Mouse (Mus musculus) ovary, postnatal 36 days (tissue): ENCODE data around the gene Gm49318.

Source experiments
- DNase-seq: peaks from one replicate; pipeline ENCODE4 v3.0.0; 2022; ENCODE audit warnings: low spot score, mixed read lengths

The Gm49318 gene

DNA sequence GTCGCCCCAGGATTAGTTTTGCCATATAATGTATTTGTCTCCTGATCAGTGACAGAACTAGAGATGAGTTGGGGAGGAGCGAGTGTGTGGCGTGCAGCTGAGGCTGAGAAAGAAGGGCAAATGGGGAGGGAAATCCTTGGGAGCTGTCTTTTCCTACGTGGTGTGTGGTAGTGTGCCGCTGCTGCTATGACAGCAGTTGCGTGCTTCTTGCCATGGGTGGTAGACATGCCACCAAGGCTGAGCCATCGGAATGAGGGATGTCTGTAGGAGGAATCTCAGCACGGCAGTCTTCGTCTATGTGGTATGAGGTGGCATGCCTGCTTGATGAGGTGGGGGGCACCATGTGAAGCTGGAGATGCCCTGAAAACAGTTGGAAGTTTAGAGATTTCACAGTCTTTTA is 40.7 kb downstream of the Gm49318 start:
- DNase-seq = no peak

DNA sequence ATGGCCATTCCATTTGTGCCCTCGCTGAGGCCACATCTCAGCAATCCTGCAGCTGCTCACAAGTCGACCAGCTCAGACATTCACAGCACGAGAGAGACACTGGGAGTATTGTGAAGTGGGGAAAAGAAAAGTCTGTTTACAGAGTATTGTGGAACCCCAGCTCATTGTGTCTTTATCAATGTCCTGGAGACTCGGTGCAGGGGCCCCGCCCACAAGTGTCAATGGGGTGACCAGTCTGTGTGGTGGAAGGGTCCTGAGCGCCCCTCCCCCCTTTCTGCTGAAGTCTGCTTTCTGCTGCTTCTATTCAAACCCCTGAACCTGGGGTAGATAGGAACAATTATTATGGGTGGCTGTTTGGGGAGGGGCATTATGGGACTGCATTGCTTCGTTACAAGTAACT is 42.6 kb downstream of the Gm49318 start:
- no peak for DNase-seq

DNA sequence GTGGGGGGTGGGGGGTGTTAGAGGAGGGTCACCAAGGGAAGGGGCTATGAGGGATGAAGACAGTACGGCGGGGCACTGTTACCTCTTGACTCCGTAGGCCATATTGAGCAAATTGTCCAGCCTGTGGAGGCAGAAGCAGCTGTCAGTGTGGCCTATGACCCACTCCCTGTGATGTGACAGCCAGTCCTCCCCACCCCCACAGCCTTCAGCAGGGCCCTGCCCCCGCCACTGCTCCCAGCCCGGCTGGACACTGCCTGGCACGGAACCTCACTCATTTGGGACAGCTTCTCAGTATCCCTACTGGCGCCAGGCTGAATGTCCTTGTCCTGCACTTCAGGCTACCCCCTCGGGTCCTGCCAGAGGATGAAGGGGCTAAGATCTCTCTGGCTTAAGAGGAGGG is 46.5 kb downstream of the Gm49318 start:
- no peak for DNase-seq

DNA sequence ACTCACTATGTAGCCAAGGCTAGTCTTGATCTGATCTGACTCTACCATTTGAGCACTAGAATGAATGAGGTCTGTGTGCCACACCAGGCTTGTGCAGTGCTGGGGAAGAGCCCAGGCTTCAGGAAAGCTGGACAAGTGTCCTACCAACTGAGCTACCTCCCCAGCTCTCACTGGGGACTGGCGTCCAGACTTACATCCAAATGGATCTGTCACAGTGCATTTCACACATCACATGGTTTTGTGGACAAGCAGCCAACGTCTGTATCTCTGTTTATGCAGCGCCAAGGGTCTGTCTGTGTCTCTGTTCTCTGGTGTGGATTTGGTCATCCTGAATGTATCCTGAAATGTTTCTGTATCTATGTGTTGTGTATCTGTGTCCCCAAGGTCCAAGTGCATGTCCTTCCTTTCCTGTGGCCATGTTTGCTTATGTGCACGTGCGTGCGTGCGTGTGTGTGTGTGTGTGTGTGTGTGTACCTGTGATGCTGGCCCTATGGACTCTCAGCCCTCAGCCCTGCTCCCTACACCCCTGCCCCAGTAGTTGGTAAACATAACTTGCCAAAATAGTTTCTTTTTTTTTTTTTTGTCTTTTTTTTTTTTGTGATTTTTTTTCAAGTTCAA is 53.7 kb downstream of the Gm49318 start:
- no peak for DNase-seq

DNA sequence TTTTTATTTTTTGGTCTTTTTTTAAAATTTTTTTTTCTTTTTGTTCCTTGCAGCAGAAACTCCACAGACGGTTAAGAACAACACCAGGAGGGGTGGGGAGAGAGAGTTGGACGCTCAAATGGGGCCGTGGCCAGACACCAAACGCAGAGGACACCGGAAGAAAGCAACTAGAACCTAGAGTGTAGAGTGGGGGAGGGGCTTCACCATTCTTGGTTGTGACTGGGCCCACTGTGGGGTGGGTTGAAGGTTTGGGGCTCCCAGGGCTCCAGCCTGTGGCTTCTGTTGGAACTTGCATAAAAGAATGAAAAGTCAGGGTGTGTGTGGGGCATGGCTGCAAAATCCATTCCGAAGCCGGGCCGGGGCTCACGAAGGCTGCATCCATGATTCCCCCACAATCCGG is 54.8 kb downstream of the Gm49318 start:
- no peak for DNase-seq

DNA sequence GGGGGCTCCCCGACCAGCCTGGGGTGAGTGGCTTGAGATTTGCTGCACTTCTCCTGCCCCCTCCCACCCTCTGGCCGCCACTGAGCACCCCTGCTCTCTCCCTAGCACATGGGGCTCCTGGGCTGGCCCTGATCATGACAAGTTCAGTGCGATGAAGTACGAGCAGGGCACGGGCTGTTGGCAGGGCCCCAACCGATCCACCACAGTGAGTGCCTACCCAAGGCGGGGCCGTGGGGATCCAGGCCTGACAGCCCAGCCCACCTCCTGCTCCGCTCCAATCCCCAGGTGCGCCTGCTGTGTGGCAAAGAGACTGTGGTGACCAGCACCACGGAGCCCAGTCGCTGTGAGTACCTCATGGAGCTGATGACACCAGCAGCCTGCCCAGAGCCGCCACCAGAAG is 58.3 kb downstream of the Gm49318 start:
- no peak for DNase-seq

DNA sequence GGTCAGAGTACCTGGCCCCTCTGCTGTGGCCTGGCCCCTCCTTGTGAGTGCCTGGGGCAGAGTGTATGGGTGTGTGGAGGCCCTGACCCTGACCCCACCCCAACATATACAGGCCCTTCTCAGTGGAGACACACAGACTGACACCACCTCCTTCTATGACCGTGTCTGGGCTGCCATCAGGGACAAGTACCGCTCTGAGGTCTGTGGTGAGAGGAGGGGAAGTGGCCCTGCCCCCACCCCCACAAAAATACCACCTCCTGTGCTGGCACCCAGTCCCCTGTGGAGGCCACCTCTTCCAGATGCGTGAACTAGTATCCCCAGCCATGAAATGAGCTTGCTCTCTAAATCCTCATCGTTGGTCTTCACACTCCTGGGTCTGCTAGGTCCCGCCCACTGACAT is 60.0 kb downstream of the Gm49318 start:
- DNase-seq = no peak

DNA sequence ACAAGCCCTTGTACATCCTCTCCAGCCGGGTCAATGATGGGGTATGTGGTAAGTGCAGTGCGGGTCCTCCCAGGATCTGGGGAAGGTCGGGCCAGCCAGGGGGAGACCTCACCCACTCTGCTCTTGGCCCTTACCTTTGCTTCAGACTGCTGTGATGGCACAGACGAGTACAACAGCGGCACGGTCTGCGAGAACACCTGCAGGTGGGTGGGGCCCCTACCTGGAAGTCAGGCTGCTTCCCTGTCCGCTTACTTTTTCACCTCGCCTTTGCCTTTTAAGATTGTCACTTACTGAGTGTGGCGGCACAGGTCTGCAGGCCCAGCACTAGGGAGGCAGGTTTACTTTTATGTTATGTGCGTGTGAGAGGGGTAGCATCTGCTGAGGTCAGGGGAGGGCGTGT is 66.5 kb downstream of the Gm49318 start:
- DNase-seq = no peak

DNA sequence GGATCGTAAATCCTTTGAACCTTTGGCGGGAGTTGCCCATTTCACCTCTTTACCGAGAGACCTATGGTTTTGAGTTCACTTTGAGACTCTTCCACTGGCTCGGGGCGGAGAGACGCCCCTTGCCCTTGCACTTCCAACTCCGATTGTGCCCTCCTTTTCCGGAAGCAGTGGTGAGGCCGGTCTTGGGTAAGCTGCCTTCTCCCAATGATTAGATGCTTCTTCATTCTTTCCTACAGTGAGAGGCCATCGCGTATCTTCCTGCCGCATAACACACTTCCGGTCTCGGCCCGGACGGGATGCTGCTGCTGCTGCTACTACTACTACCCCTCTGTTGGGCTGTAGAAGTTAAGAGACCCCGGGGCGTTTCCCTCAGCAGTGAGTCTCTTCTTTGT is 67.9 kb downstream of the Gm49318 start:
- no peak for DNase-seq

DNA sequence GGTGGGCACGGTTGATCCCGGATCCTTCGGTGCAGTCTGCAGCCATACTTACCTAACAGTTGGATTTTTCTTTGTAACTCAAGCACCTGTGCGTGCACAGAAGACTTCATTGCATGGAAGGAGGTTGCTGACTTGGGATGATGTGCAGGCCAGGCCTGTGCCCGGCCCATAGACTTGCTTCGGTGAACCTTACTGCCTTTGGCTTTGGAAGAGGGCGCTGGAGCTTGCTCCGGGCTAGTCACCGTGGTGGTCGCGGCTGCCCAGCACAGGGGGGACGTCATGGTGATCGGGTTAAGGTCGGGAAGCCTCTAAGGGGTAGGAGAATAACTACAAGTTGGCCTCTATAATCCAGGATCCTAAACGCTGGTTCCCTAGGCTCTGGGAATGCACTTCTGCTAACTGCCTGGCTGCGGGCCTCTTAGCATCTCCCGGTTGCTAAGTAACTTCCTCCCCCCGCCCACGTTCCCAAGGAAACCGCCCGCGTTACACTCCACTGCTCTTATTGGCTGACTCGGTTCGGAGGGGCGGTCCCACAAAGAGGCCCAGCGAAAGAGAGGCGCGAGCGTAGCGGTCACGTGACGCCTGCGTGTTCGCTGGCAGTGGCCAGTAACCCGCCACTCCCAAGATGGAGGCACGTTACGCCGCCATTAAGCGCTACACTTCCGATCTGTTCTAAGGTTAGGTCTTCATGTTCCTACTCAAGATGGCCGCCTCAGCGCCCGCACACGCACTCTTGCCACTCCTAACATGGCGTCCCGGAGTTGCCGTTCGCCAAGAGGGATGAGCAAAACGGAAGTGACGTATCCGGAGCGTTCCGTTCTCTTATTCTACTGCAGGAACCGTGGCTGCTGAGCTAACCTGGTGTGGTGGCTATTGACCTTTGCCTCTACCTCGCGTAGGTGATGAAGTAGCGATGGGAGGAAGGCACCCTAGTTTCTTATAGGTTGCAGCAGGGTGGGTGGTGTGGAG is 68.6 kb downstream of the Gm49318 start, which contains the start of the genes Ccdc151 and Prkcsh:
Ccdc151 (minus strand) TSS at position 441 of the 969 bp plus-strand sequence.
Prkcsh (plus strand) TSS at position 613 of the 969 bp plus-strand sequence.
- DNase-seq = peak; percentile 98

DNA sequence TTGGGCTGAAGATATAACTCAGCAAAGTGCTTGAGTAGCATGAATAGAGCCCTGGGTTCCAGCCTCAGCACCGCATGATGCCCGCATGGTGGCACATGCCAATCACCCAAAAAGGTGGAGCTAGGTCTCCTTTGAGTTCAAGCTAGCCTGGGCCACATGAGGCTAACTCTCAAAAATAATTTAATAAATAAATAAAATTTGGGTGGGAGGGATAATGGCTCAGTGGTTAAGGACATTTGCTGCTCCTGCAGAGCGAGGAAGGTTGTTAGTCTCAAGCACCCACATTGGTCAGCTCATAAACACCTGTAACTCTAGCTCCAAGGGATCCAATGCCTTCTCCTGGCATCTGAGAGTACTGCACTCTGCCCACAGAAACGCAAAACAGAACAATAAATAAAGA is 69.4 kb downstream of the Gm49318 start:
- no peak for DNase-seq

DNA sequence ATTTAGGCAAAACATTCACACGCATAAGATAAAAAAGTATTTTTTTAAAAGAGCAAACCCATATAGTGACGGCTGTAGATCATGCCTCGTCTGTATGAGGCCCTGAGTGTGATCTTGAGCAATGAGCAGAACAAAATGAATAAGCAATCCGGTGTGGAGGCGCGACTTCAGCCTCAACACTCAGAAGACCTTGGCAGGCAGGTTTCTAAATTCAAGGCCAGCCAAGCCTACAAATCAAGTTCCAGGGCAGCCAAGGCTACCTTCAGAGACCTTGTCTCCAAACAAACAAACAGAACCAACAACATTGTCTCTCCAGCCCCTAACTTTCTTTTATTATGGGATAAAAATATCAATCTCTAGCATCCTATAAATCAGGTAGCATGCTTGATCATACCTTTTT is 70.8 kb downstream of the Gm49318 start:
- no peak for DNase-seq

DNA sequence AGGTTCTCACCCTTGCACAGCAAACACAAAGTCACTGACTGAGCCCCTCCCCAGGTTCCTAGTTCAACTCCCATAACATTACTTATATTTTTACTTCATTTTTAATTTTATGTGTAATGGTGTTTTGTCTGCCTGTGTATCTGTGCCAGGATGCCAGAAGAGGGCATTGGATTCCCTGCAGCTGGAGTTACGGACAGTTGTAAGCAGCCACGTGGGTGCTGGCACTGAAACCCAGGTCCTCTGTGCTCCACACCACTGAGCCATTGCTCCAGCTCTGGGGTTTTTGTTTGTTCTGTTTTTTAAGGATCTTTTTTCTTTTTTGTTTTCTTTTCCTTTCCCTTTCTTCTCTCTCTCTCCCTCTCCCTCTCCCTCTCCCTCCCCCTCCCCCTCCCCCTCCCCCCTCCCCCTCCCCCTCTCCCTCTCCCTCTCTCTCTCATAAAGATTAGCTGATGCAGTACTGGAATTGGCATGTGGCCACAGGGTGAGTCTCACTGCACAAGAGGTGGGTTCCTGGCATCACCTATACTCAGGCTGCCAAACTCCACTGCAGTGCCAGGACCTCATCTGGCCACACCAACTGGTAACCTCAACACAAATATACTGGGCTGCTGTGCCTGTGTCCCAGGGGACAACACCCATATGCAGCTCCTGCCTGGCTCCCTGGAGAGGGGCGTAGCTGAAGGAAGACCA is 74.7 kb downstream of the Gm49318 start:
- DNase-seq = no peak

DNA sequence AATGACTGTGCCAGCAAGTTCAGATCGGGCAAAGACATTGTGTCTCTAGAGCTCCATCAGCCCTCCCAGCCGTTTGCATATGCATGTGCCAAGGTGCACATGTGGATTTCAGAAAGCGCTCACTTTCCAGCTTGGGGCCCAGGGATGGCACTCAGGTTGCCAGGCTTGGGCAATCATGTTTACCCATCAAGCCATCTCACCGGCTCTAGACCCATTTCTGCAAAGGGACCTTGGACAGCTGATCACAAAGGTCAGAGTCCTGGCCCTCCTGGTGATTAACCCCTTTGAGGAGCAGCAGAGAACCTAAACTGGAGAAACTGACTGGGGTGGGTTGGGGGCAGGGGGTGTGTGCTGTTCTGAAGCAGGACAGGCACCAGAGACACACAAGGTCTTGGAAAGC is 78.8 kb downstream of the Gm49318 start:
- no peak for DNase-seq

DNA sequence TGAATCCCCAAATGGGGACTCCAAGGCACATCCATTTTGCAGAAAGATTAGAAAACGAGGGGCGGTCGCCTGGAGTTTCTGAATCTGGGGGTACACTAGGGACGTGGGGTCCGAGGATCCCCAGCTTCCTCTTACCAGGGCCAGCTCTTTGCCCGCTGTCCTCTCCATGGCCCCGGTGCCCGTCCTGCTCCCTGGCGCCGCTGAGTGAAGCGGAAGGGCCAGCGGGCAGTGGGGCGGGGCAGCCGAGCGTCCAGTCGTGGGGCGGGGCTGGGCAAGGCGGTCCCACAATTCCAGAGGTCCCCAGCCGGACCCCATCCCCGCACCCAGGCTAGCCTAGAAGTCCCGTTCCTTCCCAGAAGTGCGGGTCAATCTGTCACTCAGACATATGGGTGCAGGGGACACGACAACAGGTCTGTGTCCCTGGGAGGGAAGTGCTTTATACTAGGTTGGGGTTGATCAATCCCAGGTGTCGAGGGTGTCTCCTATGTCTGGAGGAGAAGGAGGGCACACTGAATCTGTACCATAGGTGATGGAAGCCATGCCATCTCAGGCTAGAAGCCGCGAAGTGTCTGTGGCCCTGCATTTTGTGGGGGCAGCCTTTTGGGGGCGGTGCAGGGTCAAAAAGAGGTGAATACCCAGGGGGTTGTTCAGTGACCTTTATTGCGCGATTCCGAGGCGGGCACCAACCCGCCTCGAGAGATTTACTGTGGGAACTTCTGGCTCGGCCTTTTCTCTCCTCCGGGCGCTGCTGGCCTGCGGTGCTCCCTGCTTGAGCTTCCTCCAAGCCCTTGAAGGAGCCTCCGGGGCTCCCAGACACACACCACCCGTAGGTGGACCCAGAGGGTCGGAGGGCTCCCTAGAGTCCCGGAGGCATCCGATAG is 81.6 kb downstream of the Gm49318 start, which contains the start of gene Rgl3:
Rgl3 (minus strand) TSS at position 217 of the 881 bp plus-strand sequence.
- peak; percentile 70 for DNase-seq

DNA sequence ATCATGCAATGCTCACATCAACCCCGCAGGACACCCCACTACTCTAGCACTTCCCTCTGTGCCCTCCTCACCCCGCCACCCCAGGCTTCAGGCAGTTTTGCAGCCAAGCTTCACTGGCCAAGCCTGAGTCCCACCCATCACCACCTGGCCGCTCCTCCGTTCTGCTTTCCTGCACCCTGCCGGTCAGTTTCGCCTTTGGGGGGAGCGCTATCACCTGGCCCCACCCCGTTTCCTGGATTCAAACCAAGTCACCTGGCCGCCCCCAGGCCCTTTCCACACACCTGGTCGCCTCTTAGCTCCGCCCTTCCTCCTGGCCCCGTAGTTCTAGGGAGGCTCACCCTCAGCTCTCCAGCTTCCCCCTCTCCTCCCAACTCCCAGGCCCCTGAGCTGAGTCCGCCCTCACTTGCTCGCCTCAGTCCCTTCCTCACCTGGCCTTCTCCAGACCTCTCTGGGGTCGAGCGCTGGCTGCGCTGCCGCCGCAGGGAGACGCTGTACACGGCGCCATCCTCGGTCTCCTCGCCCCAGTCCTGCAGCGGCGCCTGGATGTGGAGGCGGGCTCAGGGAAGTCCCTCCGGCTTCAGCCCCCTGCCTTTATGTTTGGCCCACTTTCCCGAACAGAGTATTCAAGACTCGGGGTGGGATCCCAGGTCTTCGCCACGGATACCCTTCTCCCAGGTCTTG is 82.5 kb downstream of the Gm49318 start:
- DNase-seq = peak; percentile 45

DNA sequence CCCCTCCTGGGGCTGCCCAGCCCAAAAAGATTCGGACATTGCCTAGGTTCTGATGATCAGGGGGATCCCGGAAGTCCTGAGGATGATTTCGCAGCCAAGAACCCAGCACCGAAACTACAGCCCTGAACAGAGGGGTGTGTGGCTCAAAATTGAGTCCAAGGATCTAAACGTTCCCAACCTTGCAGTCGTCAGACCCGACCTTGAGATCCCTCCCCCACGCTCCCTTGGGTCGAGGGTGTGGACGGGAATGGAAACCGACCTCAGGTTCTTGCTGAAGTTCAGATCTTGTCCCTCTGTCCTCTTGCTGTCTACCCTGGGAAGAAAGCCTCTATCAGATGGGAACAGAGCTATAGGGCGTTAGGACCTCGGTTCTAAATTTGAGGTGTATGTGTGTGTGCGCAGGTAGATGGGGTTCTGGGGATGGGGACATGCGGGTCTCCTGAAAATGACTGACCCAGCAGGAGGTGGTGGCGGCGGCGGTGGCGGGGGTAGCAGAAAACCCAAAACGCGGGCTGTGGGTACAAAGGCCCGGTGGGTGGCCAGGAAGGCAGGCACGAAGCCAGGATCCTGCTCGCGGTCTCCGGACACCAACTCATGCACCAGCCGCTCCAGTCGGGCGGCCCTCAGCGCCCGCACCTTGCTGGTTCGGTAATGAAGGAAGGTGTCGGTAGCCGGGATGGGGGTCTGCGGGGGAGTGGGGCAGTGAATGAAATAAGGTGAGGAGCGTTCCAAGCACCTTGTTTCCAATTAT is 83.3 kb downstream of the Gm49318 start:
- peak; percentile 20 for DNase-seq
